Mouse (Mus musculus) mature B cell (primary cell): ENCODE results near the gene Agbl1.

ENCODE experiments used
- in situ Hi-C: fragments of 300-500 bp; cut with MboI; formaldehyde crosslinking; loops from 2 replicates; pipeline ENCODE4 v1.14.3; 2019

Gene Agbl1

GRCm38 (mm10) chr7:76389240-76389639, 159.6 kb downstream of the Agbl1 start:
- in situ Hi-C loops: loop anchor here (25.0 kb wide), 1 partner anchor 548 kb away; no protein-coding TSS in a partner anchor

- in situ Hi-C loops: loop anchor here (25.0 kb wide), 1 partner anchor 545 kb away; no protein-coding TSS in a partner anchor
Observed at GRCm38 (mm10) chr7:76392296-76392940, 162.7 kb downstream of the Agbl1 start.

- in situ Hi-C loops: loop anchor here (25.0 kb wide), 1 partner anchor 544 kb away; no protein-coding TSS in a partner anchor
Observed at GRCm38 (mm10) chr7:76392941-76393817, 163.5 kb downstream of the Agbl1 start.

- in situ Hi-C loops: no loop called here
Observed at GRCm38 (mm10) chr7:76407930-76408557, 178.4 kb downstream of the Agbl1 start.

- in situ Hi-C loops: no loop called here
Observed at GRCm38 (mm10) chr7:76409020-76409419, 179.3 kb downstream of the Agbl1 start.

GRCm38 (mm10) chr7:76410403-76411180, 180.9 kb downstream of the Agbl1 start:
- in situ Hi-C loops: no loop called here

- in situ Hi-C loops: no loop called here
Observed at GRCm38 (mm10) chr7:76411933-76412587, 182.4 kb downstream of the Agbl1 start.

- in situ Hi-C loops: no loop called here
Observed at GRCm38 (mm10) chr7:76416084-76416597, 186.5 kb downstream of the Agbl1 start.

- in situ Hi-C loops: no loop called here
Observed at GRCm38 (mm10) chr7:76438581-76438980, 208.9 kb downstream of the Agbl1 start.

- in situ Hi-C loops: no loop called here
Observed at GRCm38 (mm10) chr7:76438988-76439387, 209.3 kb downstream of the Agbl1 start.

GRCm38 (mm10) chr7:76462361-76463001, 232.8 kb downstream of the Agbl1 start:
- in situ Hi-C loops: no loop called here

GRCm38 (mm10) chr7:76466427-76466826, 236.7 kb downstream of the Agbl1 start:
- in situ Hi-C loops: no loop called here

GRCm38 (mm10) chr7:76474233-76474632, 244.5 kb downstream of the Agbl1 start:
- in situ Hi-C loops: no loop called here

GRCm38 (mm10) chr7:76485546-76485945, 255.9 kb downstream of the Agbl1 start:
- in situ Hi-C loops: no loop called here

- in situ Hi-C loops: no loop called here
Observed at GRCm38 (mm10) chr7:76487519-76487918, 257.8 kb downstream of the Agbl1 start.

- in situ Hi-C loops: no loop called here
Observed at GRCm38 (mm10) chr7:76524291-76524690, 294.6 kb downstream of the Agbl1 start.

GRCm38 (mm10) chr7:76546456-76546855, 316.8 kb downstream of the Agbl1 start:
- in situ Hi-C loops: no loop called here

GRCm38 (mm10) chr7:76547313-76547712, 317.6 kb downstream of the Agbl1 start:
- in situ Hi-C loops: no loop called here

GRCm38 (mm10) chr7:76551860-76552259, 322.2 kb downstream of the Agbl1 start:
- in situ Hi-C loops: no loop called here

GRCm38 (mm10) chr7:76560564-76561258, 331.0 kb downstream of the Agbl1 start:
- in situ Hi-C loops: no loop called here
